ENCODE assay signal across 14 mouse cellular contexts in genomic region chr12:99239735-99240134, GRCm38 (mm10).
DNase-seq lines count a peak whose midpoint lies in the region; ATAC-seq lines count a peak whose summit lies in the region.
"Had no signal": no experiment of that assay in that cellular context is flagged by ENCODE, and none has a peak within 500 bp of the region (broad histone marks: within the 10 kb centered on the region; RNA-seq: fewer than 3 reads in every experiment).

No protein-coding gene starts in this region.

- H3K9ac ChIP-seq in neural tube, embryonic 13.5 days, result no peak overlapping the region

- no peak overlapping the region for H3K4me3 ChIP-seq in neural tube, embryonic 13.5 days

- WGBS in neural tube, embryonic 13.5 days, result 54% methylated on average over 11 of the region's 11 CpGs

- H3K4me2 ChIP-seq in neural tube, embryonic 13.5 days, result 0 out of 2 replicates have a peak overlapping the region, but pooled peaks have one; percentile 0

- H3K4me1 ChIP-seq in neural tube, embryonic 13.5 days (replicated peaks), result peaks cover 51% of the 10 kb centered on the region

- peak overlapping the region; percentile 64 for H3K27ac ChIP-seq in neural tube, embryonic 13.5 days (replicated peaks)

- no peaks in the 10 kb centered on the region for H3K9me3 ChIP-seq in neural tube, embryonic 13.5 days

- no peaks in the 10 kb centered on the region for H3K27me3 ChIP-seq in neural tube, embryonic 13.5 days
- H3K27me3 ChIP-seq: Patski had no signal

- no peak for DNase-seq in frontal cortex, postnatal 14 days (ENCODE audit: low spot score in 2 of 2)
- no peak for DNase-seq in neural tube, embryonic 10.5 days (ENCODE audit: extremely low spot score, low spot score)
- no peak for DNase-seq in urinary bladder, postnatal 10 days (ENCODE audit: low spot score)
- no peak for DNase-seq in embryo, embryonic 10.5 days (ENCODE audit: low spot score)
- DNase-seq: B cell, adult 2 months; gastrocnemius, postnatal 14 days; heart, postnatal 14 days; lung, postnatal 10 days; right cerebral cortex, postnatal 25 days had no signal

- ATAC-seq in frontal cortex, adult (ENCODE audit: low TSS enrichment), result peak; percentile 74
- peak; percentile 41; the same call in 1 of the 2 replicates for ATAC-seq in neural tube, embryonic 13.5 days (ENCODE audit: low read depth)
- ATAC-seq in megakaryocyte progenitor cell, adult 5-6 weeks (replicated peaks; ENCODE audit: poor library complexity), result peak; percentile 70
- ATAC-seq in monocyte, adult 5-6 weeks (replicated peaks; ENCODE audit: insufficient number of reproducible peaks, low FRiP score, low TSS enrichment, poor library complexity, severe bottlenecking), result no peak
- ATAC-seq: Patski had no signal

- H3K36me3 ChIP-seq in neural tube, embryonic 13.5 days, result no peaks in the 10 kb centered on the region
